Mouse (Mus musculus) bone marrow, adult 2 months (tissue): ENCODE measurements around the gene Ccdc36.

Experiments
- CTCF ChIP-seq: fragments of 200-500 bp; IDR thresholded peaks from 2 replicates; pipeline ENCODE4 v1.5.1; 2011; ENCODE audit warnings: low read length, control low read depth; ENCODE audit not compliant: control insufficient read depth, insufficient read depth
- POLR2A ChIP-seq: fragments of 200-500 bp; IDR thresholded peaks from 2 replicates; pipeline ENCODE4 v1.6.1; 2011; ENCODE audit warnings: low read depth, mild to moderate bottlenecking, control low read depth, low read length, borderline replicate concordance; ENCODE audit not compliant: control insufficient read depth

DNA sequence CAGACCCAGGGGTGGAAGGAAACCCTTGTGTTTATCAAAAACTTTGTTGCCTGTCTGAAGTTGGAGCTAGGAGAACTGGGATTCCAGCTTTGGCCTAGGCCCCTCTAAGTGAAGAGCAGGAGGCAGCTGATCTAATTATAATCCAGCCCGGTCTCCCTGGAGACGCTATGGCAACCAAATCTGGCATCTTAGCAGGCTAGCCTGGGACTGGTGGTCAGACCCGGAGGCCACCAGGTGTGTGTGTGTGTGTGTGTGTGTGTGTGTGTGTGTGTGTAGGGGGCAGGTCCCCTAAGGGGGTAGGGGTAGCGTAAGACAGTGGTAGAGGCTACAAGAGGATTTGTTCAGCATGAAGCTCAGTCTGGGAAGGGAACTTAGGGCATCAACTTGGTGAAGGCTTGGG lies 21.6 kb upstream of the Ccdc36 start:
- no peak for TF ChIP-seq POLR2A
- TF ChIP-seq CTCF, result no peak
